Mouse (Mus musculus) cortical plate, adult 2 months (tissue): ENCODE measurements around the gene Icam4.

ENCODE experiments used
- CTCF ChIP-seq: fragments of 200-500 bp; IDR thresholded peaks from 2 replicates; pipeline ENCODE4 v1.5.1; 2011; ENCODE audit warnings: mild to moderate bottlenecking, control low read depth, low read length; ENCODE audit not compliant: insufficient read depth; ENCODE audit errors: extremely low read depth
- POLR2A ChIP-seq: fragments of 200-500 bp; IDR thresholded peaks from 2 replicates; pipeline ENCODE4 v1.6.1; 2011; ENCODE audit warnings: mild to moderate bottlenecking, low read length, control low read depth; ENCODE audit not compliant: insufficient read depth; ENCODE audit errors: extremely low read depth

DNA sequence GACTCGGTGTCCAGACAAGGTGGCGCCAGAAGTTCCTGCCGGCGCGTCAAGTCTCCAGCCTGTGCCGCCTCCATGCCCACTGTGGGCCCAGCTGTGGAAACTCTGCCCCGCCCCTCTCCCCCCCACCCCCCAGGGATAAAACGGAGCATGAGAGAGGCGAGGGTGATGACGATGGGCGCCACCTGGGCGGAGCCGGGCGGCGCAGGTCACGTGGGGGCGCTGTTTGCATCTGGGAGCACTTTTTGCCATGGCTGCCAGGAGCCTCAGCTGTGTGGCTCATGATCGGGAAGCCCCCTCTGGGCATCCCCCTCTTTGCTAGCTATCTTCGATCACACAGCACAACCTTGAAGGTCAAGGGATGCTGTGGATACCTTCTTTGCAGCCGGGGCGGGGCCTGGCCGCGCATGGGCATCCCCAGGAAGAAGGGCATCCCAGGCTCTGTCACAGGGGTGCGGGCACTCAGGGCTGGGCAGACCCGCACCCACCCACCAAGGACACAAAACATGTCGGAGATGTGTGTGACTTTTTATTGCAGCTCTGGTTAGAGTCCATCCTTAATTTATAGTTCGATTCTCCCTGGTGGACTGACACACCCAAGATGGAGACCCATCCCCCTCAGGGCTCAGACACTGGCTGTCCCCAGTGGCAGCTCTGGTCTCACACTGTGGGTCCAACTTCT, 38.0 kb downstream of the Icam4 start, which contains the start of gene Zglp1:
- TF ChIP-seq POLR2A (no peak), CTCF (no peak)
